Comparison of ENCODE assay signal across 8 mouse cellular contexts in genomic region chr4:44704369-44704745, GRCm38 (mm10). TPM values are rescaled to one million over a fixed set of nuclear protein-coding genes. Genes with fewer than 3 reads are reported as not detected.
DNase-seq lines count a peak whose midpoint lies in the region; ATAC-seq lines count a peak whose summit lies in the region.

No protein-coding gene starts in this region.

- H3K9ac ChIP-seq in intestine, embryonic 14.5 days (ENCODE audit: low read length), result no peak overlapping the region

- peak overlapping the region; percentile 61 for H3K4me2 ChIP-seq in intestine, embryonic 14.5 days (ENCODE audit: low read length)

- DNase-seq in adrenal gland, adult 2 months, result peak; percentile 93
- peak; percentile 96 for DNase-seq in embryo, embryonic 11 days
- DNase-seq in gastrocnemius, postnatal 4 days (ENCODE audit: low spot score in 2 of 2), result peak; percentile 76 to 86
- peak; percentile 98 for DNase-seq in intestine, embryonic 14.5 days (ENCODE audit: low spot score)
- peak; percentile 38 to 46 for DNase-seq in left cerebral cortex, postnatal 36 days (ENCODE audit: low spot score in 2 of 2)
- peak; percentile 95 for DNase-seq in mesoderm, embryonic 11.5 days (ENCODE audit: low read depth, low spot score)
- peak; percentile 64 for DNase-seq in right cerebral cortex, postnatal 14 days
- DNase-seq in urinary bladder, postnatal 14 days (ENCODE audit: low spot score), result peak; percentile 86

- no peak overlapping the region for H3K27ac ChIP-seq in intestine, embryonic 14.5 days (ENCODE audit: low read depth)

- H3K4me1 ChIP-seq in intestine, embryonic 14.5 days (replicated peaks; ENCODE audit: control insufficient read depth, insufficient read depth, low read length), result peaks cover 13% of the 10 kb centered on the region; the same call in 1 of the 2 replicates

- peak; percentile 98 for ATAC-seq in intestine, embryonic 14.5 days (replicated peaks; ENCODE audit: low FRiP score, low TSS enrichment, low read depth)

- H3K9me3 ChIP-seq in intestine, embryonic 14.5 days (ENCODE audit: control insufficient read depth, low read length), result no peaks in the 10 kb centered on the region

- H3K27me3 ChIP-seq in intestine, embryonic 14.5 days (replicated peaks; ENCODE audit: control insufficient read depth, insufficient read depth, low read length), result peaks cover 99% of the 10 kb centered on the region

- under 1% methylated on average over 38 of the region's 38 CpGs for WGBS in intestine, embryonic 14.5 days

- intact Hi-C loops in left cerebral cortex, postnatal 36 days (cut with DNase I), result no loop called here

- no peaks in the 10 kb centered on the region for H3K36me3 ChIP-seq in intestine, embryonic 14.5 days (ENCODE audit: control insufficient read depth, insufficient read depth, low read length)

- H3K4me3 ChIP-seq in intestine, embryonic 14.5 days (ENCODE audit: low read depth, low read length), result peak overlapping the region; percentile 38

RNA-seq across cellular contexts. Expression of gene Pax5, which starts 5.9 kb away (rescaled TPM):
- total RNA-seq in adrenal gland, adult 2 months (2021), result under 1 TPM; 0.69 to 0.86 TPM
- polyA plus RNA-seq in adrenal gland, adult 2 months (2012; rRNA removed), result 0.56 and 1.0 TPM in 2 replicates
- 1 to 10 TPM in 1 of 2 experiments, under 1 TPM in 1; 0.34 to 1.4 TPM for total RNA-seq in gastrocnemius, postnatal 4 days (2021)
- polyA plus RNA-seq in intestine, embryonic 14.5 days (2014; fragmentation: Nextera tagmentation; extraction: Ambion mirVana), result not detected in 2 replicates
- total RNA-seq in left cerebral cortex, postnatal 36 days (2021), result under 1 TPM; 0.05 to 0.09 TPM

RNA-seq across cellular contexts. Expression of gene Zcchc7, which starts 51.3 kb away (rescaled TPM):
- total RNA-seq in adrenal gland, adult 2 months (2021), result 10 to 100 TPM; 36.4 to 50.0 TPM
- 5.0 and 5.4 TPM in 2 replicates for polyA plus RNA-seq in adrenal gland, adult 2 months (2012; rRNA removed)
- 10 to 100 TPM; 22.8 to 32.0 TPM for total RNA-seq in gastrocnemius, postnatal 4 days (2021)
- polyA plus RNA-seq in intestine, embryonic 14.5 days (2014; fragmentation: Nextera tagmentation; extraction: Ambion mirVana), result 44.7 and 45.6 TPM in 2 replicates
- total RNA-seq in left cerebral cortex, postnatal 36 days (2021), result 10 to 100 TPM; 39.6 to 71.4 TPM

Comparison
In these comparisons a context has a peak if more than half of its experiments do, and no peak if none do; other contexts are left out.
1. DNase-seq: peak in every context shown above with its lines; median percentile 98 in intestine, embryonic 14.5 days; 96 in embryo, embryonic 11 days; 95 in mesoderm, embryonic 11.5 days; 93 in adrenal gland, adult 2 months; 86 in urinary bladder, postnatal 14 days; 81 in gastrocnemius, postnatal 4 days; 64 in right cerebral cortex, postnatal 14 days; 42 in left cerebral cortex, postnatal 36 days.